Mouse (Mus musculus): ENCODE data around the gene Cd68. TPM values are rescaled to one million over a fixed set of nuclear protein-coding genes. Genes with fewer than 3 reads are reported as not detected.

Gene Cd68
- polyA plus RNA-seq (2015; fragmentation: Nextera tagmentation; extraction: Ambion mirVana) = 17.3 and 17.4 TPM in 2 replicates

- ATAC-seq (ENCODE audit: low read depth) (no peak), DNase-seq (peak; percentile 50)
- 25% methylated on average over 7 of the region's 7 CpGs for WGBS (ENCODE audit: insufficient replicate concordance)
- 0 out of 2 replicates have a peak within 1 kb of the TSS, but pooled peaks have one; percentile 0 for H3K4me3 ChIP-seq (replicated peaks)
- H3K9me3 ChIP-seq (replicated peaks) = no peaks in the 10 kb centered on the region
- 0 out of 2 replicates have a peak within 1 kb of the TSS, but pooled peaks have one; percentile 13 for H3K4me2 ChIP-seq
- peak within 1 kb of the TSS; percentile 96 for H3K27ac ChIP-seq
- no peak within 1 kb of the TSS for H3K9ac ChIP-seq
- peaks cover 76% of the 10 kb centered on the region for H3K4me1 ChIP-seq (replicated peaks)
- no peaks in the 10 kb centered on the region for H3K27me3 ChIP-seq
- H3K36me3 ChIP-seq = peaks cover 76% of the 10 kb centered on the region
These were observed at the start of gene Cd68 for GRCm38 (mm10) chr11:69665961-69666664. Cd68 (minus strand) TSS chr11:69666153.

DNA sequence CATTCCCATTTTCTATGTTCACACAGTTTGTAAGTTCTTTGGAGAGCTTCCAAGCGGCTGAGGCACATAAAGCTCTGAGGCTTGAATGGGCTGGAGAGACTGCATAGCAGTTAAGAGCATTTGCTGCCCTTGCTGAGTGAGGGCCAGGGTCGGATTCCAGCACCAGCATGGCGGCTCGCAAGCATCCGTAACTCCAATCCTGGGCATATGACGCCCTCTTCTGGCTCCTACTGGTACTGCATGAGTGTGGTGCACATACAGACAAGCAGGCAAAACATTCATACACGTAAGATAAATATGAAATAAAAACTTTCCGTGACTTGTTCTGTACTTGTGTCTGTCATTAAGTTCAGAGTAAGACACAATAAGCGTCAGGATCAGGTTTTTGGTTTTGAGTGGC lies 49.5 kb upstream of the Cd68 start:
- no peak overlapping the region for H3K9ac ChIP-seq
- H3K4me2 ChIP-seq = no peak overlapping the region
- H3K4me3 ChIP-seq (replicated peaks) = no peak overlapping the region
- ATAC-seq (ENCODE audit: low read depth) = no peak
- no peaks in the 10 kb centered on the region for H3K36me3 ChIP-seq
- DNase-seq = no peak
- H3K27me3 ChIP-seq = no peaks in the 10 kb centered on the region
- WGBS (ENCODE audit: insufficient replicate concordance) = 54% methylated on average over 9 of the region's 9 CpGs
- H3K4me1 ChIP-seq (replicated peaks) = peaks cover 44% of the 10 kb centered on the region
- H3K27ac ChIP-seq = 0 out of 2 replicates have a peak overlapping the region, but pooled peaks have one; percentile 9
- no peaks in the 10 kb centered on the region for H3K9me3 ChIP-seq (replicated peaks)

- WGBS (ENCODE audit: insufficient replicate concordance) = 78% methylated on average over 18 of the region's 18 CpGs
- no peak overlapping the region for H3K4me2 ChIP-seq
- ATAC-seq (ENCODE audit: low read depth) (no peak), DNase-seq (no peak)
- no peak overlapping the region for H3K27ac ChIP-seq
- H3K27me3 ChIP-seq = no peaks in the 10 kb centered on the region
- no peak overlapping the region for H3K4me3 ChIP-seq (replicated peaks)
- H3K9ac ChIP-seq = no peak overlapping the region
- no peaks in the 10 kb centered on the region for H3K36me3 ChIP-seq
- H3K9me3 ChIP-seq (replicated peaks) = no peaks in the 10 kb centered on the region
- peaks cover 51% of the 10 kb centered on the region for H3K4me1 ChIP-seq (replicated peaks)
These were observed 48.8 kb upstream of the Cd68 start for GRCm38 (mm10) chr11:69714636-69715329.

- H3K9ac ChIP-seq = no peak overlapping the region
- ATAC-seq (ENCODE audit: low read depth) = no peak
These were observed 47.2 kb upstream of the Cd68 start for GRCm38 (mm10) chr11:69712954-69713672.

GRCm38 (mm10) chr11:69711082-69711481 lies 45.1 kb upstream of the Cd68 start:
- ATAC-seq (ENCODE audit: low read depth) (no peak), DNase-seq (no peak)
- peak overlapping the region; percentile 20 for H3K27ac ChIP-seq
- no peak overlapping the region for H3K4me3 ChIP-seq (replicated peaks)
- H3K9me3 ChIP-seq (replicated peaks) = no peaks in the 10 kb centered on the region
- H3K27me3 ChIP-seq = no peaks in the 10 kb centered on the region
- WGBS (ENCODE audit: insufficient replicate concordance) = 73% methylated on average over 2 of the region's 2 CpGs
- no peak overlapping the region for H3K9ac ChIP-seq
- H3K4me1 ChIP-seq (replicated peaks) = peaks cover 40% of the 10 kb centered on the region
- no peaks in the 10 kb centered on the region for H3K36me3 ChIP-seq
- no peak overlapping the region for H3K4me2 ChIP-seq

More at GRCm38 (mm10) chr11:69712954-69713672, 47.2 kb upstream of the Cd68 start:
- Histone ChIP-seq H3K4me1 (replicated peaks) (peaks cover 47% of the 10 kb centered on the region), H3K9me3 (replicated peaks) (no peaks in the 10 kb centered on the region), H3K36me3 (no peaks in the 10 kb centered on the region), H3K4me2 (no peak overlapping the region), H3K27ac (no peak overlapping the region), H3K4me3 (replicated peaks) (no peak overlapping the region), H3K27me3 (no peaks in the 10 kb centered on the region)
- WGBS (ENCODE audit: insufficient replicate concordance) = 75% methylated on average over 20 of the region's 20 CpGs
- DNase-seq = no peak

DNA sequence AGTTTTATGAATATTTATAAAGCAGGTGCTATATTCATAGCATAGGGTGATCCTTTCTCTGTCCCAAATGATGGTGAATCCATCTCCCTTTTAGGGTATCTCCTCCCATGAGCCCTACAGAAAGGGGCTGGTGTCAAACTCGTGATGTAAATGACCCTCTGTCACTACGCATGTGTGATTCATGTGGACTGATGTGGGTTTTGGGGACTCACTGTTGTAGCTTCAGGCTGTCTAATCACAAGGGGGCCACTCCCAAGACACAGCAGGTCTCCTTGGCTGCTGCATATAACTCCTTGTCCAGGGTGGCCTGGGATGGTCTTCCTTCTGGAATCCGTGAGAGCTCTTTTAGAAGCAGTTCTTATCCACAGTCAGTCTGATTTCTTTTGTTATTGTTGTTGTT lies 44.5 kb upstream of the Cd68 start:
- H3K9me3 ChIP-seq (replicated peaks) = no peaks in the 10 kb centered on the region
- no peaks in the 10 kb centered on the region for H3K27me3 ChIP-seq
- H3K9ac ChIP-seq = no peak overlapping the region
- no peaks in the 10 kb centered on the region for H3K36me3 ChIP-seq
- no peak overlapping the region for H3K4me3 ChIP-seq (replicated peaks)
- WGBS (ENCODE audit: insufficient replicate concordance) = 62% methylated on average over 3 of the region's 3 CpGs
- DNase-seq (no peak), ATAC-seq (ENCODE audit: low read depth) (no peak)
- H3K4me1 ChIP-seq (replicated peaks) = peaks cover 38% of the 10 kb centered on the region
- peak overlapping the region; percentile 20 for H3K27ac ChIP-seq
- no peak overlapping the region for H3K4me2 ChIP-seq

- ATAC-seq (ENCODE audit: low read depth) (peak; percentile 44), DNase-seq (no peak)
- no peak overlapping the region for H3K4me3 ChIP-seq (replicated peaks)
- peak overlapping the region; percentile 43 for H3K27ac ChIP-seq
- no peaks in the 10 kb centered on the region for H3K9me3 ChIP-seq (replicated peaks)
- H3K4me1 ChIP-seq (replicated peaks) = peaks cover 36% of the 10 kb centered on the region
- H3K27me3 ChIP-seq = no peaks in the 10 kb centered on the region
- peak overlapping the region; percentile 31; the same call in 1 of the 2 replicates for H3K9ac ChIP-seq
- WGBS (ENCODE audit: insufficient replicate concordance) = 43% methylated on average over 11 of the region's 11 CpGs
- H3K36me3 ChIP-seq = no peaks in the 10 kb centered on the region
- no peak overlapping the region for H3K4me2 ChIP-seq
These were observed 43.8 kb upstream of the Cd68 start for GRCm38 (mm10) chr11:69709554-69710446.

- Histone ChIP-seq H3K36me3 (no peaks in the 10 kb centered on the region), H3K27ac (no peak overlapping the region; the same call in 1 of the 2 replicates), H3K4me1 (replicated peaks) (peaks cover 42% of the 10 kb centered on the region), H3K9ac (no peak overlapping the region), H3K4me3 (replicated peaks) (no peak overlapping the region), H3K4me2 (no peak overlapping the region), H3K9me3 (replicated peaks) (no peaks in the 10 kb centered on the region), H3K27me3 (no peaks in the 10 kb centered on the region)
- 83% methylated on average over 3 of the region's 3 CpGs for WGBS (ENCODE audit: insufficient replicate concordance)
- ATAC-seq (ENCODE audit: low read depth) = no peak
- DNase-seq = no peak
These were observed 42.8 kb upstream of the Cd68 start for GRCm38 (mm10) chr11:69708614-69709265.

GRCm38 (mm10) chr11:69707873-69708381 lies 42.0 kb upstream of the Cd68 start:
- Histone ChIP-seq H3K4me1 (replicated peaks) (peaks cover 42% of the 10 kb centered on the region), H3K9ac (no peak overlapping the region), H3K4me3 (replicated peaks) (no peak overlapping the region), H3K36me3 (no peaks in the 10 kb centered on the region), H3K27me3 (no peaks in the 10 kb centered on the region), H3K9me3 (replicated peaks) (no peaks in the 10 kb centered on the region), H3K27ac (no peak overlapping the region), H3K4me2 (no peak overlapping the region)
- no peak for DNase-seq
- 65% methylated on average over 4 of the region's 4 CpGs for WGBS (ENCODE audit: insufficient replicate concordance)
- no peak for ATAC-seq (ENCODE audit: low read depth)

- Histone ChIP-seq H3K4me2 (no peak overlapping the region), H3K9me3 (replicated peaks) (no peaks in the 10 kb centered on the region), H3K4me1 (replicated peaks) (peaks cover 42% of the 10 kb centered on the region), H3K27me3 (no peaks in the 10 kb centered on the region), H3K9ac (no peak overlapping the region), H3K27ac (no peak overlapping the region), H3K36me3 (no peaks in the 10 kb centered on the region), H3K4me3 (replicated peaks) (no peak overlapping the region)
- ATAC-seq (ENCODE audit: low read depth) = no peak
- no peak for DNase-seq
- 73% methylated on average over 4 of the region's 4 CpGs for WGBS (ENCODE audit: insufficient replicate concordance)
These were observed 41.5 kb upstream of the Cd68 start for GRCm38 (mm10) chr11:69707480-69707847.
